Mouse (Mus musculus) sigmoid colon, adult 10 weeks (tissue): Measurements from ENCODE around the gene Srcin1. TPM values are rescaled to one million over a fixed set of nuclear protein-coding genes. Genes with fewer than 3 reads are reported as not detected.

Experiments used
- polyA plus RNA-seq: library from polyadenylated mRNA; stranded (reverse); fragments of 350-450 nt; fragmentation: Illumina TruSeq; extraction: RNeasy Lipid Tissue Mini Kit (QIAGEN cat#74804); gene quantifications from one replicate; pipeline ENCODE4 v1.2.3, GENCODE M21; 2014; ENCODE audit warnings: low read depth, low replicate concordance

The Srcin1 gene
- polyA plus RNA-seq: 0.44 TPM

GRCm38 (mm10) chr11:97576136-97576906, at the start of gene Srcin1:
TSS of gene Srcin1 (minus strand) at chr11:97576186.

DNA sequence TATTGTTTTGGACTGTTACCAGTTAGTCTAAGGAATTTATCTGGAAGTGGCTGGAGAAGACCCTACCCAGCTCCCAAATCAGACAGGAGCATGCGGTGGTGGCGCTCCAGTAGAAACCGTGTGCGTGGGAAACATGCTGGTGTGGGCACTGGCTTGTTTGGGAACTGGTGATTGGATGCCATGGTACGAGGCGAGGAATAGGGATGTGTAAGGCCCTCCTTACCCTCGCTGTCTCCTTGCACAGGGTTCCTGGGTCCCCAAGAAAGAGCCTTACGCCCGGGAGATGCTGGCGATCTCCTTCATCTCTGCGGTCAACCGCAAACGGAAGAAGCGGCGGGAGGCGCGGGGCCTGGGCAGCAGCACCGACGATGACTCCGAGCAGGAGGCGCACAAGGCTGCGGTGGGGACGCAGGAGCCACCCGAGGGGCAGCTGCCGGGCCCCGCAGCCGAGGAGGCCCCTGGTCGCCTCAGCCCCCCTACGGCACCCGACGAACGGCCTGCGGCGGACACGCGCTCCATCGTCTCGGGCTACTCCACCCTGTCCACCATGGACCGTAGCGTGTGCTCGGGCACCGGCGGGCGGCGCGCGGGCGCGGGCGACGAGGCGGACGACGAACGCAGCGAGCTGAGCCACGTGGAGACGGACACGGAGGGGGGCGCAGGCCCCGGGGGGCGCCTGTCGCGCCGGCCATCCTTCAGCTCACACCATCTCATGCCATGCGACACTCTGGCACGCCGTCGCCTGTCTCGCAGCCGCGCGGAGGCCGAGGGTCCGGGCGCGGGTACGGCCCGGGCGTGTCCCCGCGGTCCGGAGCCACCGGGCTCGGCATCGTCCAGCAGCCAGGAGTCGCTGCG, 75.9 kb downstream of the Srcin1 start, which contains the start of gene 4933428G20Rik:
4933428G20Rik (minus strand) TSS at position 476 of the 855 bp plus-strand sequence.

Other genes starting within 250 kb of the Srcin1 start
- 0.09 TPM for gene Gpr179, start 224.1 kb downstream of the Srcin1 start, polyA plus RNA-seq
- 6.6 TPM for gene Socs7, start 213.6 kb downstream of the Srcin1 start, polyA plus RNA-seq
- gene Arhgap23, start 160.7 kb downstream of the Srcin1 start, polyA plus RNA-seq: 2.2 TPM
- gene 4933428G20Rik, start 75.8 kb downstream of the Srcin1 start, polyA plus RNA-seq: not detected
- gene Epop, start 53.5 kb upstream of the Srcin1 start, polyA plus RNA-seq: not detected
- 6.1 TPM for gene Mllt6, start 87.2 kb upstream of the Srcin1 start, polyA plus RNA-seq
- 24.5 TPM for gene Cisd3, start 109.6 kb upstream of the Srcin1 start, polyA plus RNA-seq
- 6.7 TPM for gene Pcgf2, start 124.3 kb upstream of the Srcin1 start, polyA plus RNA-seq
- gene Psmb3, start 127.2 kb upstream of the Srcin1 start, polyA plus RNA-seq: 11.0 TPM
- gene Pip4k2b, start 168.5 kb upstream of the Srcin1 start, polyA plus RNA-seq: 5.3 TPM
- gene Cwc25, start 190.4 kb upstream of the Srcin1 start, polyA plus RNA-seq: 16.8 TPM
- not detected for gene 1700001P01Rik, start 199.7 kb upstream of the Srcin1 start, polyA plus RNA-seq
- 2,348 TPM for gene Rpl23, start 206.3 kb upstream of the Srcin1 start, polyA plus RNA-seq
- 74.4 TPM for gene Lasp1, start 222.8 kb upstream of the Srcin1 start, polyA plus RNA-seq